Mouse (Mus musculus): Measurements from ENCODE around the gene Osbpl7. TPM values are rescaled to one million over a fixed set of nuclear protein-coding genes. Genes with fewer than 3 reads are reported as not detected.
A peak's percentile ranks its signal among the peaks of the same experiment; 100 is the strongest.

Osbpl7 gene
- polyA plus RNA-seq, 1 experiment = 13.2 TPM

GRCm38 (mm10) chr11:97036141-97036540 is 14.3 kb upstream of the Osbpl7 start:
- H3K4me3 ChIP-seq (replicated peaks) = no peak overlapping the region
- peaks cover 22% of the 10 kb centered on the region for H3K27me3 ChIP-seq (replicated peaks)
- H3K4me1 ChIP-seq = peaks cover 40% of the 10 kb centered on the region
- H3K36me3 ChIP-seq (replicated peaks; ENCODE audit: low read length) = peaks cover 16% of the 10 kb centered on the region
- H3K9me3 ChIP-seq = no peaks in the 10 kb centered on the region
- no peak for TF ChIP-seq GATA1 (IDR thresholded peaks at IDR 0.05; ENCODE audit: borderline replicate concordance, low read length)
- TF ChIP-seq FLI1 (IDR thresholded peaks at IDR 0.05; ENCODE audit: low read length) = no peak

GRCm38 (mm10) chr11:97038881-97039280 is 11.5 kb upstream of the Osbpl7 start:
- TF ChIP-seq FLI1 (IDR thresholded peaks at IDR 0.05; ENCODE audit: low read length) (no peak), GATA1 (IDR thresholded peaks at IDR 0.05; ENCODE audit: borderline replicate concordance, low read length) (no peak)
- Histone ChIP-seq H3K4me1 (peaks cover 55% of the 10 kb centered on the region), H3K27me3 (replicated peaks) (peaks cover 20% of the 10 kb centered on the region), H3K4me3 (replicated peaks) (no peak overlapping the region), H3K36me3 (replicated peaks; ENCODE audit: low read length) (peaks cover 10% of the 10 kb centered on the region), H3K9me3 (no peaks in the 10 kb centered on the region)

- H3K4me1 ChIP-seq = peaks cover 52% of the 10 kb centered on the region
- H3K4me3 ChIP-seq (replicated peaks) = peak overlapping the region; percentile 94
- TF ChIP-seq GATA1 (IDR thresholded peaks at IDR 0.05; ENCODE audit: borderline replicate concordance, low read length) = no peak
- peaks cover 25% of the 10 kb centered on the region for H3K36me3 ChIP-seq (replicated peaks; ENCODE audit: low read length)
- no peaks in the 10 kb centered on the region for H3K9me3 ChIP-seq
- peaks cover 10% of the 10 kb centered on the region for H3K27me3 ChIP-seq (replicated peaks)
Observed at GRCm38 (mm10) chr11:97040301-97041021, 10.0 kb upstream of the Osbpl7 start.

GRCm38 (mm10) chr11:97041022-97041899 is 9.2 kb upstream of the Osbpl7 start, which contains the start of the genes Lrrc46 and Mrpl10:
Gene Lrrc46 (minus strand): TSS chr11:97041407.
Gene Mrpl10 (plus strand): TSS chr11:97041560.
- TF ChIP-seq FLI1 (IDR thresholded peaks at IDR 0.05; ENCODE audit: low read length) = peak; percentile 34; the same call in 1 of the 2 replicates
- TF ChIP-seq GATA1 (IDR thresholded peaks at IDR 0.05; ENCODE audit: borderline replicate concordance, low read length) = no peak
- peak within 1 kb of the TSS; percentile 94 for H3K4me3 ChIP-seq (replicated peaks)
- H3K4me1 ChIP-seq = peaks cover 48% of the 10 kb centered on the region
- peaks cover 32% of the 10 kb centered on the region for H3K36me3 ChIP-seq (replicated peaks; ENCODE audit: low read length)
- H3K27me3 ChIP-seq (replicated peaks) = peaks cover 2% of the 10 kb centered on the region
- no peaks in the 10 kb centered on the region for H3K9me3 ChIP-seq

GRCm38 (mm10) chr11:97044902-97045301 is 5.5 kb upstream of the Osbpl7 start:
- H3K4me3 ChIP-seq (replicated peaks) = no peak overlapping the region
- H3K9me3 ChIP-seq = no peaks in the 10 kb centered on the region
- TF ChIP-seq FLI1 (IDR thresholded peaks at IDR 0.05; ENCODE audit: low read length) (no peak), GATA1 (IDR thresholded peaks at IDR 0.05; ENCODE audit: borderline replicate concordance, low read length) (no peak)
- H3K36me3 ChIP-seq (replicated peaks; ENCODE audit: low read length) = peaks cover 62% of the 10 kb centered on the region
- no peaks in the 10 kb centered on the region for H3K27me3 ChIP-seq (replicated peaks)
- H3K4me1 ChIP-seq = peaks cover 37% of the 10 kb centered on the region

GRCm38 (mm10) chr11:97045861-97046260 is 4.6 kb upstream of the Osbpl7 start:
- Histone ChIP-seq H3K27me3 (replicated peaks) (no peaks in the 10 kb centered on the region), H3K36me3 (replicated peaks; ENCODE audit: low read length) (peaks cover 62% of the 10 kb centered on the region), H3K4me1 (peaks cover 39% of the 10 kb centered on the region), H3K4me3 (replicated peaks) (no peak overlapping the region), H3K9me3 (no peaks in the 10 kb centered on the region)
- TF ChIP-seq GATA1 (IDR thresholded peaks at IDR 0.05; ENCODE audit: borderline replicate concordance, low read length) (no peak), FLI1 (IDR thresholded peaks at IDR 0.05; ENCODE audit: low read length) (no peak)

- Histone ChIP-seq H3K27me3 (replicated peaks) (no peaks in the 10 kb centered on the region), H3K36me3 (replicated peaks; ENCODE audit: low read length) (peaks cover 68% of the 10 kb centered on the region), H3K4me3 (replicated peaks) (no peak overlapping the region), H3K9me3 (no peaks in the 10 kb centered on the region), H3K4me1 (peaks cover 43% of the 10 kb centered on the region)
- TF ChIP-seq FLI1 (IDR thresholded peaks at IDR 0.05; ENCODE audit: low read length) = no peak
- TF ChIP-seq GATA1 (IDR thresholded peaks at IDR 0.05; ENCODE audit: borderline replicate concordance, low read length) = no peak
Observed at GRCm38 (mm10) chr11:97048090-97048650, 2.3 kb upstream of the Osbpl7 start.

GRCm38 (mm10) chr11:97049492-97050085 is 839 bp upstream of the Osbpl7 start:
- Histone ChIP-seq H3K36me3 (replicated peaks; ENCODE audit: low read length) (peaks cover 66% of the 10 kb centered on the region), H3K4me1 (peaks cover 34% of the 10 kb centered on the region), H3K27me3 (replicated peaks) (no peaks in the 10 kb centered on the region), H3K9me3 (no peaks in the 10 kb centered on the region), H3K4me3 (replicated peaks) (no peak overlapping the region)
- TF ChIP-seq FLI1 (IDR thresholded peaks at IDR 0.05; ENCODE audit: low read length) = no peak

GRCm38 (mm10) chr11:97050944-97051586 is 637 bp downstream of the Osbpl7 start:
- H3K4me3 ChIP-seq (replicated peaks) = peak overlapping the region; percentile 94
- peaks cover 68% of the 10 kb centered on the region for H3K36me3 ChIP-seq (replicated peaks; ENCODE audit: low read length)
- no peaks in the 10 kb centered on the region for H3K27me3 ChIP-seq (replicated peaks)
- no peak for TF ChIP-seq GATA1 (IDR thresholded peaks at IDR 0.05; ENCODE audit: borderline replicate concordance, low read length)
- TF ChIP-seq FLI1 (IDR thresholded peaks at IDR 0.05; ENCODE audit: low read length) = no peak
- H3K9me3 ChIP-seq = no peaks in the 10 kb centered on the region
- H3K4me1 ChIP-seq = peaks cover 32% of the 10 kb centered on the region
